Mouse (Mus musculus) Patski (cell line): ENCODE data around the gene Asphd1. TPM values are rescaled to one million over a fixed set of nuclear protein-coding genes. Genes with fewer than 3 reads are reported as not detected.
A peak's percentile ranks its signal among the peaks of the same experiment; 100 is the strongest.

ENCODE experiments used
- ATAC-seq: fragments of 100-300 bp; one replicate; pipeline ENCODE4 v1.8.0; 2021
- CTCF ChIA-PET: fragments of 350-600 bp; sonication (Branson Sonifier 250); formaldehyde crosslinking; loops from one replicate; lab custom pipeline; 2022; ENCODE audit warnings: inconsistent platforms; lab: Charles Lee
- POLR2A ChIA-PET: fragments of 350-600 bp; sonication (Branson Sonifier 250); formaldehyde crosslinking; loops from one replicate; lab custom pipeline; 2022; ENCODE audit warnings: antibody characterized with exemption, inconsistent platforms; lab: Charles Lee
- DNase-seq: peaks from one replicate; pipeline ENCODE4 v3.0.0-alpha.2; 2011; ENCODE audit warnings: low read depth, low spot score
- H3K27me3 ChIP-seq: fragments of 371-371 bp; one replicate; pipeline ENCODE4 v1.5.1; 2021
- CTCF ChIP-seq: fragments of 100-300 bp; IDR thresholded peaks from one replicate; pipeline ENCODE4 v1.5.1; 2021
- in situ Hi-C: fragments of 300-500 bp; cut with MboI; formaldehyde crosslinking; loops from 3 replicates; pipeline ENCODE4 v1.11.1; 2018; ENCODE audit warnings: low pct_unique_long_range_greater_than_20kb, mixed read lengths
- polyA plus RNA-seq: library from polyadenylated mRNA; unstranded; gene quantifications from one replicate; pipeline ENCODE4 v1.2.3, GENCODE M21; 2021

Asphd1 gene
- polyA plus RNA-seq, 1 experiment from 2014 or later, result not detected

GRCm38 (mm10) chr7:126952646-126953045 is 3.3 kb upstream of the Asphd1 start:
- no peak for DNase-seq
- peaks cover 24% of the 10 kb centered on the region for H3K27me3 ChIP-seq
- ChIA-PET POLR2A (no interaction called here), CTCF (interaction anchor here (0.7 kb wide), 1 partner anchor 118 kb away, joined by 3 read pairs; no protein-coding TSS in a partner anchor)
- in situ Hi-C loops, result loop anchor here (5.0 kb wide), 1 partner anchor 120 kb away; the partner anchor contains the start of gene 4930451I11Rik
- no peak for TF ChIP-seq CTCF
- no peak for ATAC-seq

GRCm38 (mm10) chr7:126951741-126952140 is 2.4 kb upstream of the Asphd1 start:
- in situ Hi-C loops, result loop anchor here (5.0 kb wide), 1 partner anchor 119 kb away; the partner anchor contains the start of gene 4930451I11Rik
- ChIA-PET CTCF (interaction anchor here (1.6 kb wide), 1 partner anchor 119 kb away, joined by 4 read pairs; no protein-coding TSS in a partner anchor), POLR2A (interaction anchor here (1.0 kb wide), 1 partner anchor 9 kb away, joined by 3 read pairs; no protein-coding TSS in a partner anchor)
- peaks cover 24% of the 10 kb centered on the region for H3K27me3 ChIP-seq
- ATAC-seq (no peak), DNase-seq (no peak)
- no peak for TF ChIP-seq CTCF

GRCm38 (mm10) chr7:126950647-126951615 is 1.5 kb upstream of the Asphd1 start:
- in situ Hi-C loops, result loop anchor here (5.0 kb wide), 1 partner anchor 119 kb away; the partner anchor contains the start of gene 4930451I11Rik
- no peak for DNase-seq
- CTCF ChIA-PET, result interaction anchor here (1.6 kb wide), 1 partner anchor 118 kb away, joined by 4 read pairs; no protein-coding TSS in a partner anchor
- peaks cover 24% of the 10 kb centered on the region for H3K27me3 ChIP-seq
- POLR2A ChIA-PET, result interaction anchor here (0.7 to 1.0 kb wide), 3 partner anchors 10 to 133 kb away, joined by 3 read pairs; no protein-coding TSS in a partner anchor
- ATAC-seq, result no peak
- no peak for TF ChIP-seq CTCF

GRCm38 (mm10) chr7:126949793-126950646 is 638 bp upstream of the Asphd1 start, which contains the start of gene Sez6l2:
TSS of gene Sez6l2 (plus strand) at chr7:126950563.
- TF ChIP-seq CTCF, result no peak
- peak; percentile 67 for ATAC-seq
- peak; percentile 28 for DNase-seq
- CTCF ChIA-PET, result no interaction called here
- in situ Hi-C loops, result loop anchor here (5.0 kb wide), 1 partner anchor 118 kb away; the partner anchor contains the start of gene 4930451I11Rik
- POLR2A ChIA-PET, result interaction anchor here (0.8 kb wide), 1 partner anchor 11 kb away, joined by 3 read pairs; no protein-coding TSS in a partner anchor
- H3K27me3 ChIP-seq, result peaks cover 24% of the 10 kb centered on the region

GRCm38 (mm10) chr7:126948626-126949025 is 756 bp downstream of the Asphd1 start:
- POLR2A ChIA-PET, result interaction anchor here (0.6 kb wide), 1 partner anchor 11 kb away, joined by 3 read pairs; no protein-coding TSS in a partner anchor
- ATAC-seq (no peak), DNase-seq (no peak)
- CTCF ChIA-PET, result no interaction called here
- H3K27me3 ChIP-seq, result peaks cover 24% of the 10 kb centered on the region
- in situ Hi-C loops, result no loop called here
- TF ChIP-seq CTCF, result no peak

- no peak for TF ChIP-seq CTCF
- in situ Hi-C loops, result no loop called here
- ChIA-PET POLR2A (no interaction called here), CTCF (interaction anchor here (0.8 kb wide), 1 partner anchor 132 kb away, joined by 3 read pairs; no protein-coding TSS in a partner anchor)
- DNase-seq (no peak), ATAC-seq (no peak)
- H3K27me3 ChIP-seq, result peaks cover 14% of the 10 kb centered on the region
Measured at GRCm38 (mm10) chr7:126946530-126946929, 2.9 kb downstream of the Asphd1 start.

- CTCF ChIA-PET, result no interaction called here
- ATAC-seq, result no peak
- in situ Hi-C loops, result no loop called here
- TF ChIP-seq CTCF, result no peak
- no peak for DNase-seq
- POLR2A ChIA-PET, result no interaction called here
- no peaks in the 10 kb centered on the region for H3K27me3 ChIP-seq
Measured at GRCm38 (mm10) chr7:126941801-126942200, 7.6 kb downstream of the Asphd1 start.

- no peak for TF ChIP-seq CTCF
- DNase-seq, result no peak
- ChIA-PET CTCF (interaction anchor here (0.6 kb wide), 1 partner anchor 157 kb away, joined by 4 read pairs; no protein-coding TSS in a partner anchor), POLR2A (no interaction called here)
- no peak for ATAC-seq
- no peaks in the 10 kb centered on the region for H3K27me3 ChIP-seq
- in situ Hi-C loops, result no loop called here
Measured at GRCm38 (mm10) chr7:126941171-126941570, 8.2 kb downstream of the Asphd1 start.

GRCm38 (mm10) chr7:126932652-126933051 is 16.7 kb downstream of the Asphd1 start:
- ATAC-seq (no peak), DNase-seq (no peak)
- no peaks in the 10 kb centered on the region for H3K27me3 ChIP-seq
- ChIA-PET CTCF (no interaction called here), POLR2A (no interaction called here)
- in situ Hi-C loops, result no loop called here
- TF ChIP-seq CTCF, result no peak
